In the genomic region with DNA sequence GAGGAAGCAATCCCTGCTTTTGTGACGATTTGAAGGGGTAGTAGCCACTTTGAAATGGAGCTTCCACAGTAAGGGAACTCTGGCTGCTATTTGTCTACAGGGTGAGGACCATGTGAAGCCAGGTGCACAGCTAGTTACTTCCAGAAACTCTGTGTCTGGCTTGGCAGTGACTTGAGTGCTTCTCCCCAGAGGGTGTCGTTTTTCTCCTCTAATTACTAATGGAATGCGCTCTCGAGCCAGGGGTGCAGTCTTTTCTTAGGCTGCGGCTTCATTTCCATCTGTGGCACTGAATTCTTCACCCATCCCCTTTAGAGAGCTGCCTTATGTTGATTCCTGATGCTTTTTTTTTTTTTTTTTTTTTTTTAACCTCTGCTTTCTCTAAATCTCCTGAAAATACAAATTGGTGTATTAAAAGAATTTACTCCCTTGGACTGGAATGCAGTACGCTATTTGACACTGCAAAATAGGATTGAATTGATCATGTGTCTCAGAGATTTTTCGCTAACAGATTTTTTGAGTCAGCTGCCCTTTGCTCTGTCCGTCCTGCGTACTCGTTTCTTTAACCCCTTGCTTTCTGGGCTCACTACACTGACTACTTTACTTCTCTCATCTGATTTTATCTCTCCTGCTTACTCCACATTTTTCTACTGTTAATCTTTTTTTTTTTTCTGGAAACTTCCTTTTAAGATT, we compare ENCODE assay signal across 9 mouse cellular contexts. TPM values are rescaled to one million over a fixed set of nuclear protein-coding genes. Genes with fewer than 3 reads are reported as not detected.
DNase-seq lines count a peak whose midpoint lies in the region; ATAC-seq lines count a peak whose summit lies in the region.
"Had no signal": no experiment of that assay in that cellular context is flagged by ENCODE, and none has a peak within 500 bp of the region (broad histone marks: within the 10 kb centered on the region; RNA-seq: fewer than 3 reads in every experiment).

No protein-coding gene starts in this region.

- peak; percentile 75 for ATAC-seq in limb, embryonic 12.5 days (ENCODE audit: insufficient number of reproducible peaks, insufficient read depth, low FRiP score, low TSS enrichment, low read depth)
- ATAC-seq in erythroid progenitor cell, adult 5-6 weeks (replicated peaks; ENCODE audit: low FRiP score, poor library complexity, severe bottlenecking), result no peak

- H3K4me3 ChIP-seq in limb, embryonic 12.5 days (replicated peaks), result no peak overlapping the region
- H3K4me3 ChIP-seq: liver, embryonic 15.5 days had no signal

- WGBS in limb, embryonic 12.5 days, result 5% methylated on average over 10 of the region's 10 CpGs

- peaks cover 37% of the 10 kb centered on the region for H3K4me1 ChIP-seq in limb, embryonic 12.5 days (replicated peaks)
- H3K4me1 ChIP-seq: liver, embryonic 15.5 days had no signal

- no peaks in the 10 kb centered on the region for H3K9me3 ChIP-seq in limb, embryonic 12.5 days
- H3K9me3 ChIP-seq: liver, embryonic 15.5 days had no signal

- H3K9ac ChIP-seq in limb, embryonic 12.5 days (replicated peaks), result no peak overlapping the region
- H3K9ac ChIP-seq: liver, embryonic 15.5 days had no signal

- peak overlapping the region; percentile 35 for H3K4me2 ChIP-seq in limb, embryonic 12.5 days
- H3K4me2 ChIP-seq: liver, embryonic 15.5 days had no signal

- no peaks in the 10 kb centered on the region for H3K27me3 ChIP-seq in limb, embryonic 12.5 days
- H3K27me3 ChIP-seq: liver, embryonic 15.5 days had no signal

- peak; percentile 26 for DNase-seq in cerebellum, postnatal 10 days
- DNase-seq in cerebellum, adult 11-12 months, result no peak
- DNase-seq in 3134 (ENCODE audit: extremely low read depth, insufficient read length, low spot score), result peak; percentile 53
- DNase-seq in fibroblast of lung, adult 2 months (ENCODE audit: low read depth), result peak; percentile 29
- no peak for DNase-seq in adrenal gland, adult (ENCODE audit: inconsistent age in 2 of 2, low spot score in 1 of 2)
- no peak for DNase-seq in testis, postnatal 14 days (ENCODE audit: low spot score)

- peak overlapping the region; percentile 78 for H3K27ac ChIP-seq in limb, embryonic 12.5 days
- H3K27ac ChIP-seq: liver, embryonic 15.5 days had no signal

- H3K36me3 ChIP-seq in limb, embryonic 12.5 days, result no peaks in the 10 kb centered on the region
- H3K36me3 ChIP-seq: liver, embryonic 15.5 days had no signal

RNA-seq across cellular contexts. Expression of gene Nfib, which starts 57.0 kb away (rescaled TPM):
- polyA plus RNA-seq in limb, embryonic 12.5 days (2016; fragmentation: Nextera tagmentation; extraction: Ambion mirVana), result 58.6 and 58.8 TPM in 2 replicates
- 1.3 TPM in 1 of 2 replicates, not detected in the other for total RNA-seq in erythroid progenitor cell, adult 5-6 weeks (2015; ENCODE audit: low replicate concordance)
- not detected in 2 replicates for total RNA-seq in erythroid progenitor cell, adult 5-6 weeks (2017; ENCODE audit: low replicate concordance)

Comparison
In these comparisons a context has a peak if more than half of its experiments do, and no peak if none do; other contexts are left out.
1. DNase-seq: peak in cerebellum, postnatal 10 days (2 of 2), 3134 (single experiment) and fibroblast of lung, adult 2 months (single experiment); none in cerebellum, adult 11-12 months (single experiment), adrenal gland, adult (0 of 2) and testis, postnatal 14 days (single experiment).